Mouse (Mus musculus): ENCODE measurements at regions not wholly inside any gene's neighbourhood (a gene's known extent, or its start where the extent isn't known, plus 50 kb on each side); places are given as distances from the start of the nearest gene placed in this dataset.

- WGBS, result 69% methylated on average over 3 of the region's 3 CpGs
- TF ChIP-seq CTCF (IDR thresholded peaks at IDR 0.05) (peak; percentile 39), EP300 (IDR thresholded peaks at IDR 0.05) (no peak)
- H3K9ac ChIP-seq (replicated peaks; ENCODE audit: low read depth), result no peak overlapping the region
- H3K27ac ChIP-seq (ENCODE audit: low read length), result no peak overlapping the region
- no peak overlapping the region for H3K4me2 ChIP-seq (replicated peaks; ENCODE audit: low read depth, low read length)
- peaks cover 7% of the 10 kb centered on the region; the same call in 1 of the 2 replicates for H3K4me1 ChIP-seq (ENCODE audit: insufficient read depth, low read depth, low read length)
- no peaks in the 10 kb centered on the region for H3K27me3 ChIP-seq (replicated peaks; ENCODE audit: insufficient read depth, low read length)
- H3K36me3 ChIP-seq (ENCODE audit: insufficient read depth, low read length), result no peaks in the 10 kb centered on the region
- no peaks in the 10 kb centered on the region for H3K9me3 ChIP-seq (ENCODE audit: low read length)
- H3K4me3 ChIP-seq (ENCODE audit: low read depth, low read length), result no peak overlapping the region
- DNase-seq (ENCODE audit: low spot score) (no peak), ATAC-seq (no peak)
Measured at GRCm38 (mm10) chr10:99532697-99533119, 226.8 kb downstream of the Csl start.

- Histone ChIP-seq H3K27me3 (replicated peaks; ENCODE audit: insufficient read depth, low read length) (no peaks in the 10 kb centered on the region), H3K9ac (replicated peaks; ENCODE audit: low read depth) (no peak overlapping the region), H3K4me1 (ENCODE audit: insufficient read depth, low read depth, low read length) (peaks cover 7% of the 10 kb centered on the region; the same call in 1 of the 2 replicates), H3K27ac (ENCODE audit: low read length) (peak overlapping the region; percentile 57; the same call in 1 of the 2 replicates), H3K4me3 (ENCODE audit: low read depth, low read length) (no peak overlapping the region), H3K36me3 (ENCODE audit: insufficient read depth, low read length) (no peaks in the 10 kb centered on the region), H3K9me3 (ENCODE audit: low read length) (no peaks in the 10 kb centered on the region), H3K4me2 (replicated peaks; ENCODE audit: low read depth, low read length) (no peak overlapping the region)
- ATAC-seq (no peak), DNase-seq (ENCODE audit: low spot score) (no peak)
- TF ChIP-seq CTCF (IDR thresholded peaks at IDR 0.05) (no peak), EP300 (IDR thresholded peaks at IDR 0.05) (no peak)
- 62% methylated on average over 4 of the region's 4 CpGs for WGBS
Measured at GRCm38 (mm10) chr10:99533468-99533867, 226.0 kb downstream of the Csl start.

GRCm38 (mm10) chr10:99534237-99534636, 225.2 kb downstream of the Csl start:
- H3K27ac ChIP-seq (ENCODE audit: low read length), result no peak overlapping the region
- H3K27me3 ChIP-seq (replicated peaks; ENCODE audit: insufficient read depth, low read length), result no peaks in the 10 kb centered on the region
- TF ChIP-seq EP300 (IDR thresholded peaks at IDR 0.05), result peak; percentile 96
- TF ChIP-seq CTCF (IDR thresholded peaks at IDR 0.05), result no peak
- H3K4me2 ChIP-seq (replicated peaks; ENCODE audit: low read depth, low read length), result no peak overlapping the region
- no peak overlapping the region for H3K9ac ChIP-seq (replicated peaks; ENCODE audit: low read depth)
- H3K36me3 ChIP-seq (ENCODE audit: insufficient read depth, low read length), result no peaks in the 10 kb centered on the region
- no peak overlapping the region for H3K4me3 ChIP-seq (ENCODE audit: low read depth, low read length)
- peak; percentile 86 for ATAC-seq
- H3K4me1 ChIP-seq (ENCODE audit: insufficient read depth, low read depth, low read length), result peaks cover 7% of the 10 kb centered on the region; the same call in 1 of the 2 replicates
- peak; percentile 59 for DNase-seq (ENCODE audit: low spot score)
- WGBS, result 27% methylated on average over 7 of the region's 7 CpGs
- H3K9me3 ChIP-seq (ENCODE audit: low read length), result no peaks in the 10 kb centered on the region

- Histone ChIP-seq H3K27me3 (replicated peaks; ENCODE audit: insufficient read depth, low read length) (no peaks in the 10 kb centered on the region), H3K9ac (replicated peaks; ENCODE audit: low read depth) (no peak overlapping the region), H3K36me3 (ENCODE audit: insufficient read depth, low read length) (no peaks in the 10 kb centered on the region), H3K4me2 (replicated peaks; ENCODE audit: low read depth, low read length) (no peak overlapping the region), H3K4me1 (ENCODE audit: insufficient read depth, low read depth, low read length) (no peaks in the 10 kb centered on the region), H3K9me3 (ENCODE audit: low read length) (no peaks in the 10 kb centered on the region), H3K27ac (ENCODE audit: low read length) (no peak overlapping the region), H3K4me3 (ENCODE audit: low read depth, low read length) (no peak overlapping the region)
- no peak for ATAC-seq
- DNase-seq (ENCODE audit: low spot score), result no peak
- TF ChIP-seq CTCF (IDR thresholded peaks at IDR 0.05) (no peak), EP300 (IDR thresholded peaks at IDR 0.05) (no peak)
- 64% methylated on average over 5 of the region's 5 CpGs for WGBS
Measured at GRCm38 (mm10) chr10:99538639-99539038, 220.8 kb downstream of the Csl start.

GRCm38 (mm10) chr10:99552373-99552772, 207.1 kb downstream of the Csl start:
- Histone ChIP-seq H3K4me2 (replicated peaks; ENCODE audit: low read depth, low read length) (no peak overlapping the region), H3K9ac (replicated peaks; ENCODE audit: low read depth) (no peak overlapping the region), H3K36me3 (ENCODE audit: insufficient read depth, low read length) (no peaks in the 10 kb centered on the region), H3K4me1 (ENCODE audit: insufficient read depth, low read depth, low read length) (no peaks in the 10 kb centered on the region), H3K27ac (ENCODE audit: low read length) (no peak overlapping the region), H3K9me3 (ENCODE audit: low read length) (no peaks in the 10 kb centered on the region), H3K4me3 (ENCODE audit: low read depth, low read length) (no peak overlapping the region), H3K27me3 (replicated peaks; ENCODE audit: insufficient read depth, low read length) (no peaks in the 10 kb centered on the region)
- no peak for ATAC-seq
- WGBS, result 89% methylated on average over 4 of the region's 4 CpGs
- DNase-seq (ENCODE audit: low spot score), result no peak
- no peak for TF ChIP-seq CTCF (IDR thresholded peaks at IDR 0.05)
- no peak for TF ChIP-seq EP300 (IDR thresholded peaks at IDR 0.05)

GRCm38 (mm10) chr10:99552836-99553540, 206.5 kb downstream of the Csl start:
- Histone ChIP-seq H3K27me3 (replicated peaks; ENCODE audit: insufficient read depth, low read length) (no peaks in the 10 kb centered on the region), H3K4me3 (ENCODE audit: low read depth, low read length) (no peak overlapping the region), H3K4me2 (replicated peaks; ENCODE audit: low read depth, low read length) (no peak overlapping the region), H3K9me3 (ENCODE audit: low read length) (no peaks in the 10 kb centered on the region), H3K4me1 (ENCODE audit: insufficient read depth, low read depth, low read length) (no peaks in the 10 kb centered on the region), H3K27ac (ENCODE audit: low read length) (no peak overlapping the region), H3K36me3 (ENCODE audit: insufficient read depth, low read length) (no peaks in the 10 kb centered on the region), H3K9ac (replicated peaks; ENCODE audit: low read depth) (no peak overlapping the region)
- ATAC-seq (no peak), DNase-seq (ENCODE audit: low spot score) (no peak)
- WGBS, result 81% methylated on average over 12 of the region's 12 CpGs
- TF ChIP-seq CTCF (IDR thresholded peaks at IDR 0.05) (no peak), EP300 (IDR thresholded peaks at IDR 0.05) (no peak)
